Mouse (Mus musculus) heart, postnatal 0 days (tissue): ENCODE data around the gene Ttc9c. TPM values are rescaled to one million over a fixed set of nuclear protein-coding genes. Genes with fewer than 3 reads are reported as not detected.
"Not testable (repeated sequence)": the region's sequence is repeated elsewhere in the genome, so short reads cannot be mapped to it uniquely, and the experiment has no call there.

Experiments used
- ATAC-seq: fragments of 200-750 bp; cut with Nextera tagmentation; 2 replicates; pipeline ENCODE4 v1.8.0; 2017; ENCODE audit warnings: low read depth, moderate number of reproducible peaks, moderate library complexity; ENCODE audit not compliant: insufficient read depth
- DNase-seq: peaks from one replicate; pipeline ENCODE4 v3.0.0-alpha.2; 2016; ENCODE audit warnings: low spot score
- H3K27ac ChIP-seq: fragments of 300-500 bp; sonication (generic); 2 replicates; pipeline ENCODE4 v1.5.1; 2014; ENCODE audit warnings: low read depth, mild to moderate bottlenecking
- H3K27me3 ChIP-seq: fragments of 300-500 bp; sonication (generic); 2 replicates; pipeline ENCODE4 v1.6.1; 2014; ENCODE audit warnings: low read length, mixed read lengths; ENCODE audit not compliant: control insufficient read depth, insufficient read depth
- H3K36me3 ChIP-seq: fragments of 300-500 bp; sonication (generic); replicated peaks from 2 replicates; pipeline ENCODE4 v1.6.1; 2014; ENCODE audit warnings: low read length, mixed read lengths; ENCODE audit not compliant: control insufficient read depth, insufficient read depth
- H3K4me1 ChIP-seq: fragments of 300-500 bp; sonication (generic); 2 replicates; pipeline ENCODE4 v1.6.1; 2014; ENCODE audit warnings: antibody characterized with exemption; ENCODE audit not compliant: control insufficient read depth, insufficient read depth
- H3K4me2 ChIP-seq: fragments of 300-500 bp; sonication (generic); 2 replicates; pipeline ENCODE4 v1.6.1; 2014; ENCODE audit warnings: low read depth, mild to moderate bottlenecking, low read length, moderate library complexity
- H3K4me3 ChIP-seq: fragments of 300-500 bp; sonication (generic); 2 replicates; pipeline ENCODE4 v1.5.1; 2014; ENCODE audit warnings: low read depth, low read length
- H3K9ac ChIP-seq: fragments of 300-500 bp; sonication (generic); replicated peaks from 2 replicates; pipeline ENCODE4 v1.6.1; 2014; ENCODE audit warnings: low read depth, low read length, mixed read lengths
- H3K9me3 ChIP-seq: fragments of 300-500 bp; sonication (generic); replicated peaks from 2 replicates; pipeline ENCODE4 v1.6.1; 2016; ENCODE audit warnings: low read length; ENCODE audit not compliant: control insufficient read depth
- CTCF ChIP-seq: IDR thresholded peaks from 2 replicates; pipeline ENCODE4 v1.5.1; 2016; ENCODE audit warnings: antibody characterized with exemption, control low read depth, low read depth
- EP300 ChIP-seq: IDR thresholded peaks from 2 replicates; pipeline ENCODE4 v1.6.1; 2016; ENCODE audit warnings: antibody characterized with exemption, low read depth
- WGBS: fragments of 180-500 bp; shearing (Covaris S2); extraction: QIAGEN DNeasy Blood & Tissue Kit; methylation state at CpG from one replicate; pipeline ENCODE4 v1.1.7; 2014; 5-methylcytosine and 5-hydroxymethylcytosine counted together
- polyA plus RNA-seq: library from polyadenylated mRNA; unstranded; fragments of >200 nt; fragmentation: Nextera tagmentation; extraction: Ambion mirVana; gene quantifications from 2 replicates; pipeline ENCODE4 v1.2.1, GENCODE M21; 2015
- total RNA-seq: library from RNA; depleted of rRNA; stranded (reverse); fragments of >200 nt; gene quantifications from 2 replicates; pipeline ENCODE4 v1.2.3, GENCODE M21; 2014; ENCODE audit warnings: low replicate concordance

The Ttc9c gene
- total and polyA plus RNA-seq, 2 experiments from 2014 or later, result 20.0 to 21.4 TPM

GRCm38 (mm10) chr19:8837251-8837791, 18.2 kb upstream of the Ttc9c start, which contains the start of gene Bscl2:
Bscl2 (plus strand) TSS chr19:8837467.
- peak; percentile 85; the same call in 1 of the 2 replicates for TF ChIP-seq EP300
- peak; percentile 49 for TF ChIP-seq CTCF
- Histone ChIP-seq H3K27ac (peak within 1 kb of the TSS; percentile 94), H3K27me3 (no peaks in the 10 kb centered on the region), H3K9me3 (no peaks in the 10 kb centered on the region), H3K9ac (peak within 1 kb of the TSS; percentile 74), H3K36me3 (peaks cover 31% of the 10 kb centered on the region), H3K4me2 (peak within 1 kb of the TSS; percentile 97), H3K4me1 (peaks cover 22% of the 10 kb centered on the region), H3K4me3 (peak within 1 kb of the TSS; percentile 59)
- under 1% methylated on average over 38 of the region's 38 CpGs for WGBS
- DNase-seq (peak; percentile 80), ATAC-seq (peak; percentile 86)

GRCm38 (mm10) chr19:8836327-8836726, 17.2 kb upstream of the Ttc9c start:
- not testable (repeated sequence) for ATAC-seq

GRCm38 (mm10) chr19:8832971-8833370, 13.8 kb upstream of the Ttc9c start:
- H3K4me1 ChIP-seq, result peaks cover 4% of the 10 kb centered on the region
- H3K9ac ChIP-seq, result no peak overlapping the region
- no peaks in the 10 kb centered on the region for H3K9me3 ChIP-seq
- H3K4me3 ChIP-seq, result no peak overlapping the region
- no peak overlapping the region for H3K4me2 ChIP-seq
- H3K27me3 ChIP-seq, result no peaks in the 10 kb centered on the region
- no peak overlapping the region for H3K27ac ChIP-seq
- TF ChIP-seq CTCF (no peak), EP300 (no peak)
- ATAC-seq (no peak), DNase-seq (no peak)
- H3K36me3 ChIP-seq, result peaks cover 74% of the 10 kb centered on the region
- 84% methylated on average over 4 of the region's 4 CpGs for WGBS

More at GRCm38 (mm10) chr19:8836327-8836726, 17.2 kb upstream of the Ttc9c start:
- H3K27me3 ChIP-seq, H3K4me3 ChIP-seq, H3K4me2 ChIP-seq, H3K9ac ChIP-seq, H3K9me3 ChIP-seq, H3K27ac ChIP-seq, DNase-seq: not testable (repeated sequence)
- Histone ChIP-seq H3K36me3 (peaks cover 41% of the 10 kb centered on the region), H3K4me1 (peaks cover 22% of the 10 kb centered on the region)
- 93% methylated on average over 10 of the region's 10 CpGs for WGBS

GRCm38 (mm10) chr19:8831262-8831661, 12.1 kb upstream of the Ttc9c start:
- TF ChIP-seq CTCF (no peak), EP300 (no peak)
- WGBS, result 78% methylated on average over 11 of the region's 11 CpGs
- no peaks in the 10 kb centered on the region for H3K4me1 ChIP-seq
- H3K27me3 ChIP-seq, result no peaks in the 10 kb centered on the region
- H3K4me2 ChIP-seq, result no peak overlapping the region
- no peak overlapping the region for H3K4me3 ChIP-seq
- H3K9ac ChIP-seq, result no peak overlapping the region
- ATAC-seq (no peak), DNase-seq (no peak)
- H3K27ac ChIP-seq, result no peak overlapping the region
- no peaks in the 10 kb centered on the region for H3K9me3 ChIP-seq
- H3K36me3 ChIP-seq, result peaks cover 91% of the 10 kb centered on the region

GRCm38 (mm10) chr19:8830664-8831063, 11.5 kb upstream of the Ttc9c start:
- H3K9me3 ChIP-seq, result no peaks in the 10 kb centered on the region
- ATAC-seq (no peak), DNase-seq (no peak)
- H3K4me2 ChIP-seq, result no peak overlapping the region
- WGBS, result 85% methylated on average over 8 of the region's 8 CpGs
- TF ChIP-seq EP300, result no peak
- TF ChIP-seq CTCF, result no peak
- no peak overlapping the region for H3K27ac ChIP-seq
- H3K4me1 ChIP-seq, result no peaks in the 10 kb centered on the region
- no peak overlapping the region for H3K9ac ChIP-seq
- no peak overlapping the region for H3K4me3 ChIP-seq
- no peaks in the 10 kb centered on the region for H3K27me3 ChIP-seq
- H3K36me3 ChIP-seq, result peaks cover 95% of the 10 kb centered on the region

- Histone ChIP-seq H3K4me2 (no peak within 1 kb of the TSS), H3K9ac (no peak within 1 kb of the TSS), H3K27ac (no peak within 1 kb of the TSS), H3K36me3 (peaks cover 98% of the 10 kb centered on the region), H3K27me3 (no peaks in the 10 kb centered on the region), H3K4me1 (no peaks in the 10 kb centered on the region), H3K4me3 (no peak within 1 kb of the TSS), H3K9me3 (no peaks in the 10 kb centered on the region)
- TF ChIP-seq EP300 (no peak), CTCF (no peak)
- ATAC-seq (no peak), DNase-seq (no peak)
- WGBS, result 83% methylated on average over 8 of the region's 8 CpGs
Measured at GRCm38 (mm10) chr19:8829660-8830059, 10.5 kb upstream of the Ttc9c start, which contains the start of gene AC129217.1. AC129217.1 (plus strand) TSS chr19:8829773.
